Mouse (Mus musculus): ENCODE data around the gene Cnp.

DNA sequence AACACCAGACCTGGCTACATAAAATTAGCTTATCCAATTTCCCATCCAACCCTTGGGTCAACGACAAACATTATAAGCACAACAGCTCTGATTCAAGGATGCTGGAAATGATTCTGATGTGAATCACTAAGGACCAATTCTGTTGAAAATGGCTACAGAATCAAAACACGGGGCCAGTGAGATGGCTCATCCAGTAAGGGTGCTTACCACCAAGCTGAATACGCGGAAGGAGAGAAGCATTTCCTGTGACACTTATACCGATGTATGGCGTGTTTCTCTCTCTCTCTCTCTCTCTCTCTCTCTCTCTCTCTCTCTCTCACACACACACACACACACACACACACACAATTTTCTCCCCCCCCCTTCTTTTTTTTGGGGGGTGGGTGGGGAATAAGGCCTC is 32.4 kb downstream of the Cnp start:
- TF ChIP-seq EP300 (IDR thresholded peaks at IDR 0.05; ENCODE audit: insufficient read depth, low read depth, low read length), result no peak
- TF ChIP-seq CTCF (IDR thresholded peaks at IDR 0.05; ENCODE audit: low read depth, low read length), result no peak

Data from ES-Bruce4 (cell line).